Mouse (Mus musculus) G1E (cell line): ENCODE results near the gene E330034G19Rik. TPM values are rescaled to one million over a fixed set of nuclear protein-coding genes. Genes with fewer than 3 reads are reported as not detected.
"Not testable (repeated sequence)": the region's sequence is repeated elsewhere in the genome, so short reads cannot be mapped to it uniquely, and the experiment has no call there.

Experiments
- ATAC-seq: 2 replicates; pipeline ENCODE4 v1.8.0; 2016; ENCODE audit warnings: mild to moderate bottlenecking; ENCODE audit not compliant: insufficient number of reproducible peaks, poor library complexity, low FRiP score, severe bottlenecking; ENCODE audit errors: extremely low read depth
- DNase-seq: peaks from one replicate; pipeline ENCODE4 v3.0.0; 2012; ENCODE audit warnings: low spot score
- H3K27me3 ChIP-seq: 2 replicates; pipeline ENCODE4 v1.6.1; 2012; ENCODE audit warnings: mild to moderate bottlenecking, low read length, inconsistent platforms; ENCODE audit not compliant: insufficient read depth
- H3K36me3 ChIP-seq: replicated peaks from 2 replicates; pipeline ENCODE3; 2012; ENCODE audit warnings: mild to moderate bottlenecking, inconsistent platforms
- H3K4me1 ChIP-seq: 2 replicates; pipeline ENCODE4 v1.6.1; 2012; ENCODE audit warnings: low read depth, low read length, inconsistent platforms, mixed read lengths; ENCODE audit not compliant: insufficient read depth
- H3K4me3 ChIP-seq: 2 replicates; pipeline ENCODE4 v1.5.1; 2012; ENCODE audit warnings: low read depth, mild to moderate bottlenecking, inconsistent platforms, low read length, moderate library complexity, mixed read lengths
- H3K9me3 ChIP-seq: replicated peaks from 2 replicates; pipeline ENCODE4 v1.6.1; 2012; ENCODE audit warnings: inconsistent platforms
- CTCF ChIP-seq: IDR thresholded peaks from 2 replicates; pipeline ENCODE4 v1.5.1; 2012; ENCODE audit warnings: low read depth, low read length, inconsistent platforms, mixed read lengths
- GATA1 ChIP-seq: IDR thresholded peaks from 2 replicates; pipeline ENCODE4 v1.6.1; 2012; ENCODE audit warnings: borderline replicate concordance, low read length, inconsistent platforms, mixed read lengths
- GATA2 ChIP-seq: IDR thresholded peaks from 2 replicates; pipeline ENCODE4 v1.6.1; 2012; ENCODE audit warnings: low read depth, low read length, inconsistent platforms, borderline replicate concordance
- POLR2AphosphoS5 ChIP-seq: IDR thresholded peaks from 2 replicates; pipeline ENCODE4 v1.6.1; 2012; ENCODE audit warnings: low read depth, low read length, inconsistent platforms; ENCODE audit not compliant: insufficient replicate concordance
- TAL1 ChIP-seq: conservative IDR thresholded peaks from 2 replicates; pipeline ENCODE4 v1.6.1; 2012; ENCODE audit warnings: low read depth, low read length, inconsistent platforms, mixed read lengths
- polyA plus RNA-seq: library from polyadenylated mRNA; stranded (reverse); fragments of >175 nt; gene quantifications from 2 replicates; pipeline ENCODE4 v1.2.3, GENCODE M21; 2012
- total RNA-seq, 2 experiments: library from RNA; stranded (forward) in 1 of 2; stranded (reverse) in 1 of 2; fragments of 200-1000 nt in 1 of 2; fragments of >200 nt in 1 of 2; fragmentation: Nextera tagmentation in 1 of 2; gene quantifications; 2 replicates each; pipeline ENCODE4 v1.2.3; 2014 to 2017

The E330034G19Rik gene
- total and polyA plus RNA-seq, 3 experiments, result not detected

DNA sequence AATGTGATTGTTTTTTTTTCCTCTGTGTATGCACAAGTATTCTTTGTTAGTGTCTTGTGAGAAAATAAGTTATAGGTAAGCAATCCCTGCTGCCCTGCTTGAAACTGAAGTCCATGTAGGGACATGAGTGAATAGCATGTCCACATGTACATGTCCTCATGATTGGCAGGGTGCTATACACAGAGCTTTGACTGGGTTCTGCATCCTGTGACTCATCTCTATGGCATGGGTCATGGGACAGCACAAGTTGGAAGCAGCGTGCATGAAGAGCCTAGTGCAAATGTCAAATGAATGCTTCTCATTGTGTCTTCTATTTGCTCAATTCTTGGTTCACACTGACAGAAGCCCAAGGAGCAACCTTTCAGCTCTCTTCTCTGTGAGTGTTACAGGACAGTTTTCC, 14.1 kb downstream of the E330034G19Rik start:
- ATAC-seq, result no peak

DNA sequence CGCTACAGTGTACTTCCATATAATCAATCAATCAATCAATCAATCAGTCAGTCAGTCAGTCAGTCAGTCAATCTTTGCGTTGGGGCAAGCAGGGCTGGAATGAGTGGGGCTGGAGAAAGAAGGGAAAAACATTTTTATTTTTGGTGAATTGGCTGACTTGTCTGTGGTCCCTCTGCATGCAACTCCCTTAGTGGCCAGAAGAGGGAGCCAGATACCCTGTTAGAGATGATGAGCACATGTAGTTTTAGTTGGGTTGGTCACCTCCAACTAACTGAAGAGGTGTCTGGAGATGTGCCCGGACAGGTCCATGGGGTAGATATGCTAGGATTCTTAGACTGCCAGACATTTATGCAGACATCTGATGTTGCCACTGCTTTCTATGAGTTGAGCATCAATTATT, 18.1 kb downstream of the E330034G19Rik start:
- peak; percentile 15 for DNase-seq
- H3K27me3 ChIP-seq, result no peaks in the 10 kb centered on the region
- H3K36me3 ChIP-seq, result no peaks in the 10 kb centered on the region
- H3K4me1 ChIP-seq, result no peaks in the 10 kb centered on the region
- no peaks in the 10 kb centered on the region for H3K9me3 ChIP-seq
- 0 out of 2 replicates have a peak, but pooled peaks have one; percentile 22 for ATAC-seq
- no peak overlapping the region for H3K4me3 ChIP-seq
- peak; percentile 94 for TF ChIP-seq CTCF
- no peak for TF ChIP-seq POLR2AphosphoS5
- no peak for TF ChIP-seq GATA2
- TF ChIP-seq GATA1, result no peak

More for the DNA sequence above, 14.1 kb downstream of the E330034G19Rik start:
- Histone ChIP-seq H3K27me3 (no peaks in the 10 kb centered on the region), H3K36me3 (no peaks in the 10 kb centered on the region), H3K4me3 (no peak overlapping the region), H3K4me1 (no peaks in the 10 kb centered on the region), H3K9me3 (no peaks in the 10 kb centered on the region)
- TF ChIP-seq CTCF (no peak), GATA2 (no peak), TAL1 (no peak), POLR2AphosphoS5 (no peak), GATA1 (no peak)
- DNase-seq, result no peak

DNA sequence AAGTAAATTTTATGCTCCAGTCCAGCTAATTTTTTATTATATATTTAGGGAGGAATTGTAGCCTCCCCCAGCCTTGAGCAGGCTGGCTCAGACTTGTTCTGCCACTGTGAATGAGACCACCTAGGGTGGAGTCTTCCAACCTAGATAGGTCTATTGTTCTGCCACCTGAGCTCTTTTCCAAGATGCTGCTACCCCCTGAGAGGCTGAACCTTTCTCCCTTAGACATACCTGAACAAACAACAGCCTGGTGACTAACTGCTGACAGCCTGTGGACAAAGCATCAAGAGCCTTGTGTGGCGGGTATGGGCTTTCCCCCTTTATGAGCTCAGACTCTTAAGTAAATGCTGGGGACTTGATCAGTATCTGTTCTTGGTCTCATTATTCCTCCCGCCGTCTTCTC, 54.0 kb downstream of the E330034G19Rik start:
- H3K9me3 ChIP-seq, DNase-seq, H3K36me3 ChIP-seq, ATAC-seq, H3K4me1 ChIP-seq, H3K27me3 ChIP-seq, H3K4me3 ChIP-seq: not testable (repeated sequence)

DNA sequence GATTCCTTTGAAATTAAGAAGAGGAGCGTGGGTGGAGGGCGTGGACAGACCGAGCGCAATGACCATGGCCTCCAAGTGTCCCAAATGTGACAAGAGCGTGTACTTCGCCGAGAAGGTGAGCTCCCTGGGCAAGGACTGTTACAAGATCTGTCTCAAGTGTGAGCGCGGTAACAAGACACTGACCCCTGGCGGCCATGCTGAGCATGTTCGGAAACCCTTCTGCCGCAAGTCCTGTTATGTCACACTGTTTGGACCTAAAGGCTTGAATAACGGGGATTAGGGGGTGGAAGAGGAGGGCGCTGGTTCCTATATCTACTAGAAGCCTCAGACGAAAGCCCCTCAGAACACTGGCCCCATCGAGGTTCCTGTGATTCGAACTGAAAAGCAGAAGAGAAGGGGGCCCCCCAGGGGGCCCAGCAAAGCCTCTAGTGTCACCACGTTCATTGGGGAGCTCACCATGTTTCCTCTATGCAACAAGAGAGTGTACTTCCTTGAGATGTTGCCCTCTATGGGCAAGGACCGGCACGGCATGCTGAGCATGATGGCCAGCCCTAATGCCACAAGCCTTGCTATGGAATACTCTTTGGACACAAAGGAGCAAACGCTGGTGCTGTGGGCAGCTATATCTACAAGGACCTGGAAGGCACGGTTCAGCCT, 65.4 kb downstream of the E330034G19Rik start:
- no peak for ATAC-seq

More for the DNA sequence above, 65.4 kb downstream of the E330034G19Rik start:
- peak; percentile 5 for DNase-seq
- Histone ChIP-seq H3K36me3 (no peaks in the 10 kb centered on the region), H3K9me3 (no peaks in the 10 kb centered on the region), H3K4me3 (no peak overlapping the region), H3K27me3 (no peaks in the 10 kb centered on the region), H3K4me1 (no peaks in the 10 kb centered on the region)
- TF ChIP-seq GATA2 (no peak), POLR2AphosphoS5 (no peak), TAL1 (no peak), CTCF (peak; percentile 45; the same call in 1 of the 2 replicates), GATA1 (no peak)

Other genes starting within 250 kb of the E330034G19Rik start
- 22.7 and 25.4 TPM in 2 replicates for gene Dlg5, start 47.3 kb upstream of the E330034G19Rik start, total RNA-seq (2014; fragmentation: Nextera tagmentation)
- 2.4 and 3.7 TPM in 2 replicates for gene Dlg5, start 47.3 kb upstream of the E330034G19Rik start, total RNA-seq (2017)
- 13.6 and 13.9 TPM in 2 replicates for gene Dlg5, start 47.3 kb upstream of the E330034G19Rik start, polyA plus RNA-seq
- 38.4 and 43.8 TPM in 2 replicates for gene Polr3a, start 193.8 kb downstream of the E330034G19Rik start, total RNA-seq (2014; fragmentation: Nextera tagmentation)
- 22.8 and 26.1 TPM in 2 replicates for gene Polr3a, start 193.8 kb downstream of the E330034G19Rik start, total RNA-seq (2017)
- 4.1 and 5.6 TPM in 2 replicates for gene Polr3a, start 193.8 kb downstream of the E330034G19Rik start, polyA plus RNA-seq
- 3,155 and 3,550 TPM in 2 replicates for gene Rps24, start 193.9 kb downstream of the E330034G19Rik start, total RNA-seq (2014; fragmentation: Nextera tagmentation)
- gene Rps24, start 193.9 kb downstream of the E330034G19Rik start, total RNA-seq (2017), result 4,442 and 4,451 TPM in 2 replicates
- 330 and 378 TPM in 2 replicates for gene Rps24, start 193.9 kb downstream of the E330034G19Rik start, polyA plus RNA-seq